Mouse (Mus musculus): ENCODE measurements around the gene Rce1.
"Not testable (repeated sequence)": the region's sequence is repeated elsewhere in the genome, so short reads cannot be mapped to it uniquely, and the experiment has no call there.

Rce1 gene

GRCm38 (mm10) chr19:4613464-4614304 is 11.8 kb downstream of the Rce1 start:
- in situ Hi-C loops (cut with MboI, MseI), result no loop called here

- in situ Hi-C loops (cut with MboI, MseI), result no loop called here
Observed at GRCm38 (mm10) chr19:4612181-4612961, 13.1 kb downstream of the Rce1 start.

- in situ Hi-C loops (cut with MboI, MseI), result no loop called here
Observed at GRCm38 (mm10) chr19:4610109-4610508, 15.3 kb downstream of the Rce1 start.

- in situ Hi-C loops (cut with MboI, MseI), result no loop called here
Observed at GRCm38 (mm10) chr19:4608511-4608910, 16.9 kb downstream of the Rce1 start.

- in situ Hi-C loops (cut with MboI, MseI), result no loop called here
Observed at GRCm38 (mm10) chr19:4607406-4607805, 18.0 kb downstream of the Rce1 start.

GRCm38 (mm10) chr19:4605654-4606053 is 19.8 kb downstream of the Rce1 start:
- in situ Hi-C loops (cut with MboI, MseI), result no loop called here

- in situ Hi-C loops (cut with MboI, MseI), result no loop called here
Observed at GRCm38 (mm10) chr19:4603801-4604723, 21.4 kb downstream of the Rce1 start.

GRCm38 (mm10) chr19:4602459-4602858 is 23.0 kb downstream of the Rce1 start:
- in situ Hi-C loops (cut with MboI, MseI), result no loop called here

- in situ Hi-C loops (cut with MboI, MseI), result no loop called here
Observed at GRCm38 (mm10) chr19:4596071-4596470, 29.4 kb downstream of the Rce1 start.

- in situ Hi-C loops (cut with MboI, MseI), result no loop called here
Observed at GRCm38 (mm10) chr19:4593792-4594522, 31.5 kb downstream of the Rce1 start.

GRCm38 (mm10) chr19:4590025-4590424 is 35.4 kb downstream of the Rce1 start:
- in situ Hi-C loops (cut with MboI, MseI), result no loop called here

- in situ Hi-C loops (cut with MboI, MseI), result no loop called here
Observed at GRCm38 (mm10) chr19:4589081-4589480, 36.4 kb downstream of the Rce1 start.

- in situ Hi-C loops (cut with MboI, MseI), result no loop called here
Observed at GRCm38 (mm10) chr19:4588430-4588829, 37.0 kb downstream of the Rce1 start.

- in situ Hi-C loops (cut with MboI, MseI), result no loop called here
Observed at GRCm38 (mm10) chr19:4587426-4587825, 38.0 kb downstream of the Rce1 start.

- in situ Hi-C loops (cut with MboI, MseI), result not testable (repeated sequence)
Observed at GRCm38 (mm10) chr19:4586783-4587182, 38.7 kb downstream of the Rce1 start.

- in situ Hi-C loops (cut with MboI, MseI), result no loop called here
Observed at GRCm38 (mm10) chr19:4583856-4584255, 41.6 kb downstream of the Rce1 start.

GRCm38 (mm10) chr19:4579296-4579695 is 46.1 kb downstream of the Rce1 start:
- in situ Hi-C loops (cut with MboI, MseI), result no loop called here

GRCm38 (mm10) chr19:4578799-4579198 is 46.6 kb downstream of the Rce1 start:
- in situ Hi-C loops (cut with MboI, MseI), result no loop called here

GRCm38 (mm10) chr19:4573241-4573640 is 52.2 kb downstream of the Rce1 start:
- in situ Hi-C loops (cut with MboI, MseI), result no loop called here
